Mouse (Mus musculus) layer of hippocampus, adult 11-12 months (tissue): ENCODE results near the gene Rab5c.

Experiments used
- DNase-seq: peaks from one replicate; pipeline ENCODE4 v3.0.0; 2022; ENCODE audit warnings: low spot score

Rab5c gene

GRCm38 (mm10) chr11:100752294-100752693, 14.3 kb upstream of the Rab5c start:
- DNase-seq: no peak

GRCm38 (mm10) chr11:100750127-100750526, 12.1 kb upstream of the Rab5c start:
- DNase-seq: no peak

- no peak for DNase-seq
Observed at GRCm38 (mm10) chr11:100749469-100749868, 11.5 kb upstream of the Rab5c start.

GRCm38 (mm10) chr11:100748620-100749019, 10.6 kb upstream of the Rab5c start:
- DNase-seq: no peak

GRCm38 (mm10) chr11:100747114-100747513, 9.1 kb upstream of the Rab5c start:
- DNase-seq: no peak

GRCm38 (mm10) chr11:100746546-100746945, 8.5 kb upstream of the Rab5c start:
- no peak for DNase-seq

GRCm38 (mm10) chr11:100745085-100745484, 7.1 kb upstream of the Rab5c start:
- no peak for DNase-seq

GRCm38 (mm10) chr11:100741348-100741747, 3.3 kb upstream of the Rab5c start:
- no peak for DNase-seq

GRCm38 (mm10) chr11:100738749-100739148, 734 bp upstream of the Rab5c start:
- no peak for DNase-seq

- DNase-seq: no peak
Observed at GRCm38 (mm10) chr11:100737105-100737733, 796 bp downstream of the Rab5c start.

- no peak for DNase-seq
Observed at GRCm38 (mm10) chr11:100736746-100737080, 1.3 kb downstream of the Rab5c start.

- no peak for DNase-seq
Observed at GRCm38 (mm10) chr11:100735954-100736745, 1.9 kb downstream of the Rab5c start.

GRCm38 (mm10) chr11:100735134-100735865, 2.7 kb downstream of the Rab5c start:
- DNase-seq: no peak

- no peak for DNase-seq
Observed at GRCm38 (mm10) chr11:100730477-100731205, 7.4 kb downstream of the Rab5c start.

- DNase-seq: no peak
Observed at GRCm38 (mm10) chr11:100729976-100730375, 8.0 kb downstream of the Rab5c start.

GRCm38 (mm10) chr11:100728601-100729000, 9.4 kb downstream of the Rab5c start:
- DNase-seq: no peak

GRCm38 (mm10) chr11:100727201-100727600, 10.8 kb downstream of the Rab5c start:
- DNase-seq: no peak

- no peak for DNase-seq
Observed at GRCm38 (mm10) chr11:100724919-100725512, 13.0 kb downstream of the Rab5c start.

- DNase-seq: no peak
Observed at GRCm38 (mm10) chr11:100722493-100723028, 15.5 kb downstream of the Rab5c start.

- no peak for DNase-seq
Observed at GRCm38 (mm10) chr11:100721776-100722492, 16.1 kb downstream of the Rab5c start.

- DNase-seq: no peak
Observed at GRCm38 (mm10) chr11:100721254-100721653, 16.8 kb downstream of the Rab5c start.
